Mouse (Mus musculus) gastrocnemius, postnatal 14 days (tissue): ENCODE results near the gene Art1. TPM values are rescaled to one million over a fixed set of nuclear protein-coding genes. Genes with fewer than 3 reads are reported as not detected.
A peak's percentile ranks its signal among the peaks of the same experiment; 100 is the strongest.

Source experiments
- DNase-seq: peaks from one replicate; pipeline ENCODE4 v3.0.0; 2021; ENCODE audit warnings: mixed read lengths
- intact Hi-C: fragments of 180-260 bp; cut with DNase I; formaldehyde crosslinking; loops from one replicate; pipeline ENCODE4 v1.15.1; 2025; ENCODE audit warnings: low total_unique reads
- long read RNA-seq, 2 experiments: library from polyadenylated mRNA; stranded (forward); transcript quantifications; one replicate each; pipeline ENCODE4 v2.0.0; 2021
- total RNA-seq, 2 experiments: library from RNA; stranded (reverse); gene quantifications; 2 replicates each; pipeline ENCODE4 v1.2.3; 2021

Gene Art1
- 100 to 1,000 TPM; 281 to 363 TPM for total RNA-seq
- long read RNA-seq, experiment 1, transcript Art1-201 (5 exons, 1,425 nt): major isoform, 285 of 432 reads
- long read RNA-seq, experiment 1, partial matches to known transcripts: 91 of 432 reads
- long read RNA-seq, experiment 1, other reads (novel, unspliced or antisense): 56 of 432 reads
- long read RNA-seq, experiment 2, transcript Art1-201 (5 exons, 1,425 nt): major isoform, 338 of 504 reads
- long read RNA-seq, experiment 2, partial matches to known transcripts: 109 of 504 reads
- long read RNA-seq, experiment 2, other reads (novel, unspliced or antisense): 57 of 504 reads

GRCm38 (mm10) chr7:102101487-102101886 is at the start of gene Art1:
Art1 (plus strand) TSS chr7:102101743.
- peak; percentile 53 for DNase-seq
- intact Hi-C loops: no loop called here

GRCm38 (mm10) chr7:102061353-102061752 is 40.2 kb upstream of the Art1 start:
- no peak for DNase-seq
- intact Hi-C loops: loop anchor here (5.0 kb wide), 1 partner anchor 64 kb away; no protein-coding TSS in a partner anchor

GRCm38 (mm10) chr7:102062203-102062602 is 39.3 kb upstream of the Art1 start:
- intact Hi-C loops: loop anchor here (5.0 kb wide), 1 partner anchor 65 kb away; no protein-coding TSS in a partner anchor
- DNase-seq: no peak

- no peak for DNase-seq
- intact Hi-C loops: loop anchor here (5.0 kb wide), 1 partner anchor 67 kb away; no protein-coding TSS in a partner anchor
Observed at GRCm38 (mm10) chr7:102063891-102064290, 37.7 kb upstream of the Art1 start.

- DNase-seq: no peak
- intact Hi-C loops: loop anchor here (5.0 kb wide), 1 partner anchor 67 kb away; no protein-coding TSS in a partner anchor
Observed at GRCm38 (mm10) chr7:102064655-102065045, 36.9 kb upstream of the Art1 start.

GRCm38 (mm10) chr7:102065046-102065891 is 36.3 kb upstream of the Art1 start, which contains the start of the genes Rnf121, Xndc1 and Xntrpc:
Rnf121 (minus strand) TSS chr7:102065469.
Xndc1 (plus strand) TSS chr7:102065511.
Xntrpc (plus strand) TSS chr7:102065713.
- peak; percentile 94 for DNase-seq

GRCm38 (mm10) chr7:102066363-102066762 is 35.2 kb upstream of the Art1 start:
- intact Hi-C loops: no loop called here

More at GRCm38 (mm10) chr7:102065046-102065891, 36.3 kb upstream of the Art1 start, which contains the start of the genes Rnf121, Xndc1 and Xntrpc:
- intact Hi-C loops: no loop called here

GRCm38 (mm10) chr7:102076714-102077296 is 24.7 kb upstream of the Art1 start:
- no peak for DNase-seq
- intact Hi-C loops: loop anchor here (5.0 kb wide), 1 partner anchor 160 kb away; no protein-coding TSS in a partner anchor

More at GRCm38 (mm10) chr7:102066363-102066762, 35.2 kb upstream of the Art1 start:
- DNase-seq: no peak

- intact Hi-C loops: loop anchor here (5.0 kb wide), 1 partner anchor 161 kb away; no protein-coding TSS in a partner anchor
- no peak for DNase-seq
Observed at GRCm38 (mm10) chr7:102078517-102078916, 23.0 kb upstream of the Art1 start.

- no peak for DNase-seq
- intact Hi-C loops: no loop called here
Observed at GRCm38 (mm10) chr7:102080311-102080710, 21.2 kb upstream of the Art1 start.

- intact Hi-C loops: no loop called here
- DNase-seq: peak; percentile 38
Observed at GRCm38 (mm10) chr7:102081784-102082183, 19.8 kb upstream of the Art1 start.

GRCm38 (mm10) chr7:102082816-102083215 is 18.7 kb upstream of the Art1 start, which contains the start of gene Trpc2:
Trpc2 (plus strand) TSS chr7:102083116.
- DNase-seq: no peak
- intact Hi-C loops: no loop called here

- intact Hi-C loops: no loop called here
- no peak for DNase-seq
Observed at GRCm38 (mm10) chr7:102084041-102084696, 17.4 kb upstream of the Art1 start.

- DNase-seq: no peak
- intact Hi-C loops: no loop called here
Observed at GRCm38 (mm10) chr7:102087336-102087735, 14.2 kb upstream of the Art1 start.

GRCm38 (mm10) chr7:102099760-102100661 is 1.5 kb upstream of the Art1 start:
- intact Hi-C loops: loop anchor here (5.0 kb wide), 1 partner anchor 1143 kb away; no protein-coding TSS in a partner anchor
- DNase-seq: no peak

GRCm38 (mm10) chr7:102100868-102101267 is 675 bp upstream of the Art1 start:
- intact Hi-C loops: no loop called here
- DNase-seq: no peak

GRCm38 (mm10) chr7:102102241-102102640 is 698 bp downstream of the Art1 start:
- no peak for DNase-seq
- intact Hi-C loops: no loop called here

- peak; percentile 29 for DNase-seq
- intact Hi-C loops: no loop called here
Observed at GRCm38 (mm10) chr7:102102696-102103095, 1.2 kb downstream of the Art1 start.
